Mouse (Mus musculus): ENCODE measurements around the gene Slc16a1.

- TF ChIP-seq CTCF (IDR thresholded peaks at IDR 0.05; ENCODE audit: insufficient read depth, low read depth, low read length) = no peak
- TF ChIP-seq POLR2A (IDR thresholded peaks at IDR 0.05; ENCODE audit: insufficient read depth, low read depth, low read length) = no peak
These were observed 35.3 kb downstream of the Slc16a1 start for GRCm38 (mm10) chr3:104673642-104674328.

Data from olfactory bulb, adult 2 months (tissue).